8 mouse cellular contexts compared by ENCODE assay signal in genomic region chr4:155831831-155832230, GRCm38 (mm10). TPM values are rescaled to one million over a fixed set of nuclear protein-coding genes. Genes with fewer than 3 reads are reported as not detected.
A peak's percentile ranks its signal among the peaks of the same experiment; 100 is the strongest.
DNase-seq lines count a peak whose midpoint lies in the region; ATAC-seq and TF ChIP-seq lines count a peak whose summit lies in the region.

No protein-coding gene starts in this region.

- H3K9me3 ChIP-seq in ES-Bruce4 (replicated peaks; ENCODE audit: control insufficient read depth, insufficient read depth, low read length, poor library complexity, severe bottlenecking), result no peaks in the 10 kb centered on the region
- H3K9me3 ChIP-seq in forebrain, postnatal 0 days (ENCODE audit: low read length), result no peaks in the 10 kb centered on the region

- peak overlapping the region; percentile 94 for H3K4me3 ChIP-seq in gastrocnemius, adult 2 months
- H3K4me3 ChIP-seq in ES-Bruce4 (ENCODE audit: low read depth, low read length), result peak overlapping the region; percentile 88
- peak overlapping the region; percentile 71 for H3K4me3 ChIP-seq in forebrain, postnatal 0 days (ENCODE audit: low read depth, low read length)
- peak overlapping the region; percentile 92 for H3K4me3 ChIP-seq in liver, adult 2 months (ENCODE audit: insufficient read depth, low read depth, low read length)
- H3K4me3 ChIP-seq in small intestine, adult 2 months (ENCODE audit: low read depth, low read length), result peak overlapping the region; percentile 80

- DNase-seq in gastrocnemius, adult 2 months, result no peak
- DNase-seq in gastrocnemius, adult 18-20 months (ENCODE audit: low spot score), result no peak
- no peak for DNase-seq in forebrain, postnatal 0 days
- no peak for DNase-seq in liver, adult 2 months (ENCODE audit: extremely low read depth, low read depth, low spot score)
- DNase-seq in thymus, postnatal 25 days, result no peak
- no peak for DNase-seq in layer of hippocampus, postnatal 14 days (ENCODE audit: low spot score in 2 of 2)

- no peaks in the 10 kb centered on the region for H3K27me3 ChIP-seq in ES-Bruce4 (ENCODE audit: control insufficient read depth, insufficient read depth, low read length, poor library complexity, severe bottlenecking)
- H3K27me3 ChIP-seq in forebrain, postnatal 0 days (ENCODE audit: insufficient read depth, low read length), result no peaks in the 10 kb centered on the region
- H3K27me3 ChIP-seq in liver, adult 2 months (ENCODE audit: control insufficient read depth, insufficient read depth, low read length), result no peaks in the 10 kb centered on the region
- no peaks in the 10 kb centered on the region for H3K27me3 ChIP-seq in small intestine, adult 2 months (ENCODE audit: control insufficient read depth, insufficient read depth, low read length)

- peaks cover 2% of the 10 kb centered on the region for H3K4me1 ChIP-seq in ES-Bruce4 (ENCODE audit: control insufficient read depth, insufficient read depth, low read length)
- H3K4me1 ChIP-seq in forebrain, postnatal 0 days (ENCODE audit: insufficient read depth), result 0 out of 2 replicates have a peak, but pooled peaks cover 8% of the 10 kb centered on the region
- H3K4me1 ChIP-seq in liver, adult 2 months (ENCODE audit: control insufficient read depth, insufficient read depth, low read length), result peaks cover 18% of the 10 kb centered on the region
- H3K4me1 ChIP-seq in small intestine, adult 2 months (ENCODE audit: control insufficient read depth, insufficient read depth, insufficient read length, low read length), result peaks cover 13% of the 10 kb centered on the region

- peak overlapping the region; percentile 74 for H3K9ac ChIP-seq in ES-Bruce4 (ENCODE audit: low read depth, poor library complexity, severe bottlenecking)
- peak overlapping the region; percentile 69 for H3K9ac ChIP-seq in forebrain, postnatal 0 days
- H3K9ac ChIP-seq in liver, adult 2 months (ENCODE audit: low read depth, low read length), result peak overlapping the region; percentile 94

- TF ChIP-seq EP300 in ES-Bruce4 (IDR thresholded peaks at IDR 0.05; ENCODE audit: insufficient read depth, low read depth, low read length), result no peak

- WGBS in forebrain, postnatal 0 days, result 3% methylated on average over 25 of the region's 25 CpGs
- under 1% methylated on average over 25 of the region's 25 CpGs for WGBS in liver, adult 2 months
- under 1% methylated on average over 25 of the region's 25 CpGs for WGBS in small intestine, adult 2 months

- 0 out of 2 replicates have a peak, but pooled peaks cover 2% of the 10 kb centered on the region for H3K36me3 ChIP-seq in ES-Bruce4 (ENCODE audit: control insufficient read depth, insufficient read depth, low read length, poor library complexity, severe bottlenecking)
- peaks cover 10% of the 10 kb centered on the region for H3K36me3 ChIP-seq in forebrain, postnatal 0 days (ENCODE audit: insufficient read depth)
- H3K36me3 ChIP-seq in liver, adult 2 months (ENCODE audit: control insufficient read depth, insufficient read depth, low read length), result peaks cover 6% of the 10 kb centered on the region
- peaks cover 8% of the 10 kb centered on the region; the same call in 1 of the 2 replicates for H3K36me3 ChIP-seq in small intestine, adult 2 months (ENCODE audit: control insufficient read depth, insufficient read depth, low read length)

- intact Hi-C loops in gastrocnemius, adult 2 months (cut with DNase I), result loop anchor here (2.0 to 10.0 kb wide), 2 partner anchors 15 to 113 kb away; partner anchors contain the start of genes Dvl1 and Ube2j2

- peak overlapping the region; percentile 89 for H3K27ac ChIP-seq in gastrocnemius, adult 2 months
- H3K27ac ChIP-seq in ES-Bruce4 (ENCODE audit: insufficient read depth, low read length), result 0 out of 2 replicates have a peak overlapping the region, but pooled peaks have one; percentile 20
- H3K27ac ChIP-seq in forebrain, postnatal 0 days (ENCODE audit: low read depth, low read length), result peak overlapping the region; percentile 86
- H3K27ac ChIP-seq in liver, adult 2 months (replicated peaks; ENCODE audit: insufficient read depth, low read depth, low read length), result peak overlapping the region; percentile 76
- peak overlapping the region; percentile 71 for H3K27ac ChIP-seq in small intestine, adult 2 months (ENCODE audit: insufficient read depth, low read depth, low read length)

- TF ChIP-seq POLR2A in ES-Bruce4 (IDR thresholded peaks at IDR 0.05; ENCODE audit: insufficient read depth, low read length), result no peak
- no peak for TF ChIP-seq POLR2A in liver, adult 2 months (IDR thresholded peaks at IDR 0.05; ENCODE audit: extremely low read depth, insufficient read depth, low read length)
- no peak for TF ChIP-seq POLR2A in small intestine, adult 2 months (IDR thresholded peaks at IDR 0.05; ENCODE audit: low read depth, low read length)

- ATAC-seq in forebrain, postnatal 0 days, result no peak; the same call in 1 of the 2 replicates

- H3K4me2 ChIP-seq in forebrain, postnatal 0 days (ENCODE audit: low read depth), result peak overlapping the region; percentile 81

- no peak for TF ChIP-seq CTCF in gastrocnemius, adult 2 months (IDR thresholded peaks at IDR 0.05)
- TF ChIP-seq CTCF in ES-Bruce4 (IDR thresholded peaks at IDR 0.05; ENCODE audit: low read depth, low read length), result no peak
- no peak for TF ChIP-seq CTCF in forebrain, postnatal 0 days (IDR thresholded peaks at IDR 0.05; ENCODE audit: low read depth)
- no peak for TF ChIP-seq CTCF in liver, adult 2 months (IDR thresholded peaks at IDR 0.05; ENCODE audit: low read depth, low read length)
- TF ChIP-seq CTCF in small intestine, adult 2 months (IDR thresholded peaks at IDR 0.05; ENCODE audit: extremely low read depth, insufficient read length, insufficient replicate concordance, low read depth, low read length), result no peak

- peaks cover 8% of the 10 kb centered on the region; the same call in 1 of the 2 replicates for H3K79me2 ChIP-seq in liver, adult 2 months (ENCODE audit: control insufficient read depth, insufficient read depth, low read length)

RNA-seq across cellular contexts. Expression of gene Aurkaip1, which starts 0.8 kb away (rescaled TPM):
- total RNA-seq in gastrocnemius, adult 2 months (2021), result 10 to 100 TPM; 74.0 to 89.8 TPM
- 10 to 100 TPM; 79.5 to 82.6 TPM for total RNA-seq in gastrocnemius, adult 18-20 months (2021)
- polyA plus RNA-seq in ES-Bruce4 (2011; ENCODE audit: insufficient read depth, insufficient read length, low read depth, missing spikeins), result 70.6 and 76.0 TPM in 2 replicates
- 90.9 and 93.0 TPM in 2 replicates for total RNA-seq in forebrain, postnatal 0 days (2014; rRNA removed)
- 148 and 183 TPM in 2 replicates for polyA plus RNA-seq in forebrain, postnatal 0 days (2015; fragmentation: Nextera tagmentation; extraction: Ambion mirVana)
- total RNA-seq in liver, adult 2 months (2014; rRNA removed), result 140 and 151 TPM in 2 replicates
- 141 and 154 TPM in 2 replicates for polyA plus RNA-seq in liver, adult 2 months (2012; rRNA removed)
- 113 and 159 TPM in 2 replicates for polyA plus RNA-seq in small intestine, adult 2 months (2012; rRNA removed)
- total RNA-seq in layer of hippocampus, postnatal 14 days (2021), result 10 to 100 TPM; 83.3 to 83.7 TPM

RNA-seq across cellular contexts. Expression of gene Mxra8, which starts 7.6 kb away (rescaled TPM):
- 10 to 100 TPM; 26.4 to 31.3 TPM for total RNA-seq in gastrocnemius, adult 2 months (2021)
- total RNA-seq in gastrocnemius, adult 18-20 months (2021), result 10 to 100 TPM; 25.0 to 29.7 TPM
- 21.1 and 26.1 TPM in 2 replicates for polyA plus RNA-seq in ES-Bruce4 (2011; ENCODE audit: insufficient read depth, insufficient read length, low read depth, missing spikeins)
- 19.5 and 35.9 TPM in 2 replicates for total RNA-seq in forebrain, postnatal 0 days (2014; rRNA removed)
- polyA plus RNA-seq in forebrain, postnatal 0 days (2015; fragmentation: Nextera tagmentation; extraction: Ambion mirVana), result 25.0 and 30.5 TPM in 2 replicates
- total RNA-seq in liver, adult 2 months (2014; rRNA removed), result 7.5 and 8.8 TPM in 2 replicates
- 15.4 and 17.2 TPM in 2 replicates for polyA plus RNA-seq in liver, adult 2 months (2012; rRNA removed)
- polyA plus RNA-seq in small intestine, adult 2 months (2012; rRNA removed), result 67.9 and 98.1 TPM in 2 replicates
- 10 to 100 TPM; 10.0 to 12.7 TPM for total RNA-seq in layer of hippocampus, postnatal 14 days (2021)

RNA-seq across cellular contexts. Expression of gene Dvl1, which starts 15.4 kb away (rescaled TPM):
- total RNA-seq in gastrocnemius, adult 2 months (2021), result 100 to 1,000 TPM; 116 to 122 TPM
- 100 to 1,000 TPM; 104 to 106 TPM for total RNA-seq in gastrocnemius, adult 18-20 months (2021)
- 15.2 and 20.3 TPM in 2 replicates for polyA plus RNA-seq in ES-Bruce4 (2011; ENCODE audit: insufficient read depth, insufficient read length, low read depth, missing spikeins)
- 118 and 120 TPM in 2 replicates for total RNA-seq in forebrain, postnatal 0 days (2014; rRNA removed)
- 15.1 and 16.3 TPM in 2 replicates for polyA plus RNA-seq in forebrain, postnatal 0 days (2015; fragmentation: Nextera tagmentation; extraction: Ambion mirVana)
- total RNA-seq in liver, adult 2 months (2014; rRNA removed), result 40.5 and 44.6 TPM in 2 replicates
- 101 and 162 TPM in 2 replicates for polyA plus RNA-seq in liver, adult 2 months (2012; rRNA removed)
- polyA plus RNA-seq in small intestine, adult 2 months (2012; rRNA removed), result 111 and 153 TPM in 2 replicates
- 10 to 100 TPM; 72.9 to 75.8 TPM for total RNA-seq in layer of hippocampus, postnatal 14 days (2021)

RNA-seq across cellular contexts. Expression of gene Ccnl2, which starts 19.5 kb away (rescaled TPM):
- total RNA-seq in gastrocnemius, adult 2 months (2021), result 10 to 100 TPM; 26.4 to 27.0 TPM
- total RNA-seq in gastrocnemius, adult 18-20 months (2021), result 10 to 100 TPM; 15.4 to 18.3 TPM
- polyA plus RNA-seq in ES-Bruce4 (2011; ENCODE audit: insufficient read depth, insufficient read length, low read depth, missing spikeins), result 86.1 and 87.6 TPM in 2 replicates
- 112 and 113 TPM in 2 replicates for total RNA-seq in forebrain, postnatal 0 days (2014; rRNA removed)
- polyA plus RNA-seq in forebrain, postnatal 0 days (2015; fragmentation: Nextera tagmentation; extraction: Ambion mirVana), result 48.3 and 68.3 TPM in 2 replicates
- total RNA-seq in liver, adult 2 months (2014; rRNA removed), result 54.9 and 56.1 TPM in 2 replicates
- 33.9 and 61.8 TPM in 2 replicates for polyA plus RNA-seq in liver, adult 2 months (2012; rRNA removed)
- polyA plus RNA-seq in small intestine, adult 2 months (2012; rRNA removed), result 20.5 and 31.3 TPM in 2 replicates
- 10 to 100 TPM; 77.7 to 89.3 TPM for total RNA-seq in layer of hippocampus, postnatal 14 days (2021)

RNA-seq across cellular contexts. Expression of gene Mrpl20, which starts 29.2 kb away (rescaled TPM):
- 10 to 100 TPM; 39.0 to 52.7 TPM for total RNA-seq in gastrocnemius, adult 2 months (2021)
- 10 to 100 TPM; 50.3 to 54.0 TPM for total RNA-seq in gastrocnemius, adult 18-20 months (2021)
- polyA plus RNA-seq in ES-Bruce4 (2011; ENCODE audit: insufficient read depth, insufficient read length, low read depth, missing spikeins), result 70.0 and 82.8 TPM in 2 replicates
- total RNA-seq in forebrain, postnatal 0 days (2014; rRNA removed), result 134 and 220 TPM in 2 replicates
- polyA plus RNA-seq in forebrain, postnatal 0 days (2015; fragmentation: Nextera tagmentation; extraction: Ambion mirVana), result 304 and 396 TPM in 2 replicates
- 72.4 and 73.0 TPM in 2 replicates for total RNA-seq in liver, adult 2 months (2014; rRNA removed)
- 29.7 and 37.4 TPM in 2 replicates for polyA plus RNA-seq in liver, adult 2 months (2012; rRNA removed)
- polyA plus RNA-seq in small intestine, adult 2 months (2012; rRNA removed), result 34.5 and 36.4 TPM in 2 replicates
- 100 to 1,000 TPM; 105 to 109 TPM for total RNA-seq in layer of hippocampus, postnatal 14 days (2021)

Comparison
In these comparisons a context has a peak if more than half of its experiments do, and no peak if none do; other contexts are left out.
1. H3K27ac ChIP-seq: peak in every context shown above with its lines; median percentile 89 in gastrocnemius, adult 2 months; 86 in forebrain, postnatal 0 days; 76 in liver, adult 2 months; 71 in small intestine, adult 2 months; 20 in ES-Bruce4.